Mouse (Mus musculus) testis, postnatal 14 days (tissue): ENCODE results near the gene Barx2.

Source experiments
- DNase-seq: peaks from one replicate; pipeline ENCODE4 v3.0.0; 2021; ENCODE audit warnings: low spot score

The Barx2 gene

DNA sequence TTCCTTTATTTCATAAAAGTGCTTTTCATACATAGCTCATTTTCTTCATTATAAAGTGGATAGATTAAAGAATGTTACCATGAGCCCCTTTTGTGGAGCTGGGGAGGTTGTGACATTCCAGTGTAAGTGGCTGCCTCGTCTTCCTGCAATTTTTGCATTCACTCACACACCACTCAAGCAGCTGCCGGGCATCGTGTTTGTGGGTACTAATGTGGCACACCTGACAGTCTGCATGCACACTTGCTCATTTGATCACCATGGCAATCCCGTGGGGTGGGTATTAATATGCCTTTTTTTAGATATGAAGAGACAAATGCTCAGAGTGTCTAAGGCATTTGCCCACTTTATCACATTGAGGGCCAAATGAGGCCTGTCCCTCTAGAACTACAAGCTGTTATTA, 24.9 kb downstream of the Barx2 start:
- no peak for DNase-seq

DNA sequence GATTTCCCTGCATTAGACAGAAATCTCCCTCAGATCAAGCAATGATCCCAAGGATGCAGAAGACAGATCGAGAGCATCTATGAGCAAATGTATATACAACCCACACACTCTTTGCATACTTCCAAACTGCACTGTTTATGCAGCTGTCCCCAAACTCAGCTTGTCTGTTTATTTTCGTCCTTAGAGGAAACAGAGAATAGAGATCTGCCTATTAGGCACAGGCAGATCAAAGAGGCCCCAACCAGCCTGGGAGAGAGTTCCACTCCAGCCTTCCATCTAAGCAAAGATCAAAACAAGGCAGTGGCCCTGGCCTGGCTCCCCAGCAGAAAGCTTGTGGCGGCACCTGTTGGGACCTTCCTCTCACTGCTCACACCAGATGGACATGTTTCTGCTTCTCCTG, 27.0 kb downstream of the Barx2 start:
- DNase-seq: no peak

DNA sequence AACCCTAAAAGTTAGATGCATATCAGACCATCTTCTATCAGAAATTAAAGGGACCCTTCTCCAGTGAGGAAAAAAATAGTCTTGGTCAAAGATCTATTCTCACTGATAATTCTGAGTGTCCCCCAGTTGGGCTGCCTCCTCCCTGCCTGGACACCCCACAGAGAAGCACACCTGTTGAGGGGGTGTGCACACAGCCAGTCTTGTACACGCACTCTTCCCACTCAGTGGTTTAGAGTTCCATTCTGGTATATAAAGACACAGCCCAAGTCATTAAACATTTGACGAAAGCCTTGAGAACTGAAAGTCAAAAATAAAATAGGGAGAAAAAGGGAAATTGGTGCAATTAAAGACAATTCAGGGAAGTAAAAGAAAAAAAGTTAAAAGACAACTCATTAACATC, 30.9 kb downstream of the Barx2 start:
- no peak for DNase-seq

DNA sequence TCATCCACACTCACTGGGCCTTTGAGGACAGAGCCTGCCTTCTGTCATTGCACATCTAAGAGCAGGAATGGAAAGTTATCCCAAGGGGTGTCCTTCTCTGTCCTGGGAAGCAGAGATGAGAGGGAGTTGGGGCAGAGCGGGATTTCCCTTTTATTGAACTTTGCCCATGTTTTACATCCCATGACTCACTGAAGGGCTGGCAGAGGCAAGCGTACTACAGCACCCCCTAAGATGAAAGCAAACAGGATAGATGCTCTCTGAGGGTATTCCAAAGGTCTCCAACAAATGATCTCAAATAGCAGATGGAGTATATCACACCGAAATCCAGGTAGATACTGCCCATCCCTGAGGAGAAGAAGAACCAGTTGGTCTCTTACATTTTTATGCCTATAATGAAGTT, 37.7 kb downstream of the Barx2 start:
- DNase-seq: no peak

DNA sequence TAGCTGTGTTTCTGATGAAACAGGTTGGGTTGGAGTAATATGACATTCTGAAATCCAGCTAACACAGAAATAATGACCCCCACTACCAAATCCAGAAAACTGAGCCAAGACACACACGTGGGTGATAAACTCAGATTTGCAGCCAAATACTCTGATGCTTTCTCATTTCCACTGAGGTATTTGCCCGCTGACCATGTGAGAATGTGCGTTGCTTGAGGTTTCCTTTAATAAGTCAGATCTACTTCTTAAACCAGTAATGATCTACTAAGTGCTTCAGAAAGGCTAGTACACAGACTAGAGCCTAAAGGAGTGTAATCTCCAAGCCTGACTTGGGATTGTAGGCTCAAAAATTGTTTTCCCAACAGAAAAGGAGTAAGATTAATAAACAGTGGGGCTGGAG, 39.0 kb downstream of the Barx2 start:
- no peak for DNase-seq

DNA sequence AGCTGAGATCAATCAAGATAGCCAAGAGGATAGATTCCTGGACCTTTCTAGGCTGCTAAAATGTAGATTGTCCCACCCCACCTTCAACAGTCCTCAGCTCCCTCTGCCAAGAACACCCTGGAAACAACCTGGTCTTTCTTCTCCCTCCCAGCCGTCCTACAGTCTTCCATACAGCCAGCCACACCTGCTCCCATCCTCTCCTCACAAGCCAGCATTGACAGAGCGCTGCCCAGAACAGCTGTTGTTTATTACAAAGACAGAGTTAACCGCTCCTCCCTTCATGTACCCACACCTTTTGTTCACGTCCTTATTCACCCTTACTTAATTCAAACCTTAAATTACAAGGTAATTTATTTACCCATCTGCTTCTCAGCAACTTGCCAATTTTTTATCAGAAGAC, 41.9 kb downstream of the Barx2 start:
- DNase-seq: no peak

DNA sequence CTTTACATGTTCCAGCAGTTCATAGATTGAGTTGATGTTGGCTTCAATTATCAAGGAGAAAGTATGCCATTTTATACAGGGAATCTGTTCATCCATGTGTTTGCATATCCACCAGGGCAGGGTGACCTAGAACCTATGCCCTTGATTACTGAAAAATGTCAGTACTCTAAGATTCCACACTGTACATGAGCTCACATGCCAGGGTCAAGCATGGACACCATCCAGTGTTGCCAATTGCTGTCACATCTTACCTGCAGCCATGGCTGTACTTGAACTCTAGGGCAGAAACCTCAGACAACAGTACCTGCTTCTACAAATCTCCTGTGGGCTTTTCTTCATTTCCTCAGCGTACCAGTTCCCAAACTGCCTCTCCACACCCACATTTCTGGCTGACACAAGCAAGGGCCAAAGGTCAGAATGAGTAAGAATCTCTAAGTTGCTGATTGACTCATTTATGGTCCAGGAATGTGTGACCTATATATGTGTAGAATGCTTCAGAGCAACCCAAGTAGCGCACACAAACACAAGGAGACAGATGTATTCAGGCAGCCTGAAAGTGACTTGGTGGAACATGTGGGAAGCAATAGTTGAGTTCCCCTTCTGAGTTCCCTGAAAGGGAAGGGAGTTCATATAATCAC, 44.3 kb downstream of the Barx2 start:
- DNase-seq: no peak

DNA sequence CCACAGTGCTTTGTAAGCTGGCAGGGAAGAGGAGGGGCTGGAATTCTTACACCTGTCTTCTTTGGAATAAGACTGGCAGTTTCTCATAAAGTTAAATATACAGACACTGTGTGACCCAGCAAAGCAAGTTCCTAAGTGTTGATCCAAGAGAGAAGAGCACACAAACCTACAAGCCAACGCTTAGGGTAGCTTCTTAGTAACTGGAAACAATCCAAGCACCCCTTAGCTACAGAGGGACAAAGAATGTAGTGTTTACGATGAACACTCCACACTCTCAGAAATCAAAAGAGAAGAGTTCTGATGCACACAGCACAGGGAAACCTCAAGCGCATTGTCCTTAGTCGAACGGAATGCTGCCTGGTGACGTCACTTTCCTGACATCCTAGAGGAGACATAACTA, 49.4 kb downstream of the Barx2 start:
- DNase-seq: no peak

DNA sequence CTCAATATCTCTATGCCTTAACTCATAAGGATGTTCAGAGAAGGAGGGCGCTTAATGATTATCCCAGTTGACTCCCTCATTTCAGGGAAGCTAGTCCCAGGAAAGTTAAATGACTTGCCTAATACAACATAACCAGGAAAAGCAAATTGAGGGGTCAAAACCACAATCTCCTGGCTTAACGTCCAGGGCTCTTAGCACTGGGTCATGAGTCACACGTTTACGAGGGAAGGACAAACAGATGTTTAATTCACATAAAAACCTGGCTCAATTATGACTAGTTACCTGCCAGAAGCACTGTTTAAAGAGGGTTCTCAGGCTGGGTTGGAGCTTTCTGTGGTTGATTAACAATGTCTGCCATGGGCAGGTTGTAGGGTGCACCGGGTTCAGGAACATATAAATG, 53.8 kb downstream of the Barx2 start:
- no peak for DNase-seq

DNA sequence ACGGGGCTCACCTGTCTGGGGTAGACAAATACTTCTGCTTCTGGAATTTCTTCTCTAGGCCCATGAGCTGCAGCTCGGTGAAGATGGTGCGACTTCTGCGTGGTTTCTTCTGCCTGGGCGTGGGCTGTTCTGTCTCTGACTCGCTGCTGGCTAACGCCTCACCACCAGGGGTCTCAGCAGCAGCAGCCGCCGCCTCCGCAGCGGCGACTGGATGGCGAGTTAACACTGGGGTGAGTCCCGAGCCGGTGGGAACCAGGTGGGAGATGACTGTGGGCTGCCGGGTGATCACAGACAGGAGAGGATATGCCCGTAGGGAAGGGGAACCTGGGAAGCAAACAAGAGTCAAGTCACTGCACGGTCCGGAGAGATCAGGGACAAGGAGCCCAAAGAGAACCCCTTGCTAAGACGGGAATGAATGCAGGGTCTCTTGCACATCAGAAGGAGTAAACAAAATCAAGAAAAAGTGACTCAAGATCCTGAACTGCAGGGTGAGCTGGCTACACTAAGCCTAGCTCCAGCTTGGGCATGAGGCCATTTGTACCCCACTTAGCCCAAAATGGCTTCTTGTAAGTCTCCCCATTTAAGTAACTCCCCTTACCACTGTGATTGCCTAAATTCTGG, 54.4 kb downstream of the Barx2 start:
- DNase-seq: no peak

DNA sequence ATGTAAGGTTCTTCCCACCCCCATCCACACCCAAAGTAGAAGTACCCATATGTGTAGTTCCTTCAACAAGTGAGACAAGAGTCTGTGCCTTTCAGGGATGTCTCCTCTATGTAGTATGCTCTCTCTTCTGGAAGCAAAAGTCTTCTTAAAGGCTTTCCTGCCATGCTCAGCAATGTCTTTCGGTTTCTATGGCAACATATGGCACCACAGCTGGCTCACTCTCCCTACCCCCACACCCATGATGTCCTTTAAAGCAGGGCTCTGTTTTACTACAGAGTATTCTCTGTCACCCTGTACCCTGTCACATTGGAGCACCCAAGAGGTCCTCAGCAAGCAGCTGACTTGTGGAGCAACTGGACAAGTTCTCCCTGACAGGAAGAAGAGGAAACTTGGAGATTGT, 55.8 kb downstream of the Barx2 start:
- no peak for DNase-seq

DNA sequence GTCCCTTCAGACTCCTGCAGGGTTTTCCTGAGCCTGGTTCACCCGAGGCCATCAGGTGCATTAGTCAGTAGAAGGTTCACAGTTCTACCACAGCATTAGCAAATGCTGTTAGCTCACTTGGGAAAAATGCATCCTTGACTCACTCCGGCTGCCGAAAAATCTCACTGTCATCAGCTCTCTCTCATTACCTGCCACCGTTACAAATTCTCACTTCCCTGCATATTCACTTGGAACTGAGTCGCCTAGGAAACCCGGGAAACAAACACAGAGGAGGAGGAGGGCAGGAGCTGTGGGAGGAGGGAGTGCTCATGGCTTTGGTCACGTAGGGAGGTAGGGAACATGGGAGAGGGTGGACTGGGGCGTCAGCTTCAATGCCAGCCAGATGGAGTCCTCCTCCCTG, 56.8 kb downstream of the Barx2 start:
- no peak for DNase-seq

DNA sequence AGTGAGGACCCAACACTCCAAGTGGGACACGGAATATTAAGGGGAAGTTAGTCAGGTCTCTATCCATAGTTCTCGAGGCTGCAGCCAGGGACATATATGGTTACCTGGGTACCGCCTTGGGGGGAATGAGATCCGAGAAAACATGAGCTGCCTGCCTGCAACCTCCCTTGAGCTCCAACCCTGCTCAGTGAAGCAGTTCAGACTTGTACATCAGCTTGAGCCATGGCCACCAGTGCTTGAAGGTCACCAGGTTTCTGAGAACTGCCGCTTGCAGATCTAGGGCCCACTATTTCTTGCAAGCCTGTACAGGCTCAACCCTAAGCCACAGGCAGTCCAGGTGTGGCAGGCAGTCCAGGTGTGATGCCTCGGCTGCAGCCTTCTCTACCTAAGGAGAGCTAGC, 57.6 kb downstream of the Barx2 start:
- no peak for DNase-seq

DNA sequence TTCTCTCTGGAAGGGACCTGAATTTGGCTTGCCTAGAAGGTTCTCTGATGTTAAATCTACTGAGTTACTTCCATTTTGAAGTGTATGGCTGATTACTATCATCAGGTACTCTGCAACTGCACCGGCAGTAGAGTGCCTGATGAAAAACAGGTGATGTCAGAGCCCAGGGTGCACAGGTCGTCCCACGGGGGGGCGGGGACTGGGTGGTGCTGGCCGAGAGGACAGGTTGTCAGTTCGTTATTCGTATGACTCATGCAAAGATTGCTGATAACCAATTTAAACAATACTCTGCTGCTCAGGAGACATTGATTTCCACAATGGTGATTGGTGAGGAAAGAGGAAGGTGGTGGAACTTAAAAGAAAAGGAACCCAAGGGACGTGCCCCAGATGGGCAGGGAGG, 61.6 kb downstream of the Barx2 start:
- no peak for DNase-seq

DNA sequence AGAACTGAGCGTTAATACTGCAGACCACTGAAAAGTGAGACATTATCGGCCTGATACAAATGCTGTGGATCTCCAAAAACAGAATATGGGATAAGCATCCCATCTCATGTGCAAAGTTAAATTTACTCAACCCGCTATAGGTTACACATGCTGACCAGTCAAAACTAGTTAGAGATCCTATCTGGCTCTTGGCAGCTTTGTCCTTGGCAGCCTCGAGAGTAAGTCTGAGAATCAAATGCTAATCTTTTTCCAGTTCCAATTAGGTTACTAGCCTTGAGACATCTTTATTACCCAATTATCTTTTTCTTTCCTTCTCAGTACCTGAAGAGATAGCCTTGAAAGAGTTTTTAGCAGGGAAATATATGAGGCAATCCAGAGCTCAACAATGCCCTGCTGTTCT, 62.6 kb downstream of the Barx2 start:
- no peak for DNase-seq

DNA sequence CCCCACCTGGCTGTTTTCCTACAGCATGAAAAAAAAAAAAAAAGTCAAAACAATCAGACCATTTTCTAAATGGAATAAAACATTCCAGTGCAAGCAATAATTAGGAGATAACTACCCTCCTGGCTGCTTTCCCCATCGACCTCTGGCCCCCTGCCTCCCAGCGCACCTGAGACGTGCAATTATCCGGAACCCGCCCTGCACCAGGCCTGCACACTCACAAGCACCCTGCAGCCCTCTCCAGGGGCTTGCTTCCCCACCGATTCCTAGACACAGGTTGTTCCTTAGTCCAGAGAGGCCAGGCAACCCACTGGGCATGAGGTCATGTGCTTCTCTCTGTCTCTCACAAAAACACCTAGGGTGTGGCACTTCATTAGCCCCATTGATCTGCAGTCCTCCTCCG, 63.9 kb downstream of the Barx2 start:
- no peak for DNase-seq

DNA sequence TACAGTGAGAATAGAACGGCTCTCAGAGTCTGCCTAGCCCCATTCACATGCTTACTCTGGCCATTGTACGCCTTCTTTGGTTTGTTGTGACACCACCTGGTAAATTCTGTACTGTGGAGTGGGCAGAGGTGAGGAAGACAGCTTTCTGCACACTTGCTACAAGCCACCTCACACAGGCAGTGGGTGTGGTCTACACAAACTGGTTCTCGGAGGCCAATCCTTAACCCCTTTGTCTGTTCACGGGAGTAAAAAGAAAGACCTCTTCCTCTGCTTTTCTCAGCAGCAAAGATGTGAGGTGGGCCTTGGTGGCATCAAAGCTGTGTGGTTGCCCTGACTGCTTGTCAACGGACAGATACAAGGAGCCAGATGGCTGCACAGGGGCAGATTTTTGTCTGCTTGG, 68.6 kb downstream of the Barx2 start:
- DNase-seq: no peak

DNA sequence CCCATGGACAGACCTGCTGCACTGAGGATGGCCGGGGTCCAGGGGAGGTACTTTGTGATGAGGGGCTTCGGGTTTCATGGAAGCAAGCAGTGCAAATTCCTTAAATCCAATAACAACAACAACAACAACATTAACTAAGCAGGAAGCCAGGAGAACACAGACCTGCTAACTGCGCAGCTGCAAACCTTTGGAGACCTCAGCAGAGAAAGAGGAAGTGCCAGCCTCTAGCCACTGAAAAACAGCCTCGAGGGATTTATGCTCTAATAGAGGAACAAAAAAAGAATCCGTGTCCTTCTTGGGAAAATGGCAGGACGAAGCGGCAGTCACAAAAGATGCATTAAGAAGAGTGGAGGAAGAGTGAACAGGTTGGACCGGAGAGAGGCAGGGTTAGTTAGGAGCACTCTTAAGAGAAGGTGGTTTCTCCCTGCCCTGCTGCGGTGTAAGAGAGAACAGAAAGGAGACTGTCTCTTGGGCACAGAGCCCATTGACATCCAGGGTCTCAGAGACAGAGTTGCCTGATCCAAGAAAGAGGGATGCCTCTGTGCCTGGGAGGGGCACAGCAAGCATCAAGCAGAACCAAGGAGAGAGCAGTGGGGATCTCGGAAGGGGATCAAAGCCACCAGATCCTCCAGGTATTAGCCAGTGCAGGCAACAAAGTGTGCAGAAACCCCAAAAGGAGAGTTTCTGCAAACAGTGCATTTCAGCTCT, 72.0 kb downstream of the Barx2 start:
- DNase-seq: no peak

DNA sequence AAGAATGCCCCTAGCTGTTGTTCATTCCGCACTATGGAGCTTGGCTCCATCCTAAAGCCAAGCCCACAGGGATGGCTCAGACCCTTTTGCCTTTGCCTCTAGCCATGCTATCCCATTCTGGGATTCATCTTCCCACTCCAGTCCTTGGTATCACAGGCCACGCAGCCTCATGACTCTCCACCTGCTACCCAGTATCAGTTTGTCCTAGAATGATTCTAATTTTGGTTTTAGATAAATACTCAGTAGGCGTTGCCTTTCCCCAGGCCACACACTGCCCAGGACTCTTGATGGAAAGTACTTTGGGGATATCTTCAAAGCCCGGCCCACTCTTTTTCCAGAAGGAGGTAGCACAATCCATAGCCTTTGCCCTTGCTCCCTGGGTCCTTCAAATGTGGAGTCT, 72.7 kb downstream of the Barx2 start:
- DNase-seq: no peak

DNA sequence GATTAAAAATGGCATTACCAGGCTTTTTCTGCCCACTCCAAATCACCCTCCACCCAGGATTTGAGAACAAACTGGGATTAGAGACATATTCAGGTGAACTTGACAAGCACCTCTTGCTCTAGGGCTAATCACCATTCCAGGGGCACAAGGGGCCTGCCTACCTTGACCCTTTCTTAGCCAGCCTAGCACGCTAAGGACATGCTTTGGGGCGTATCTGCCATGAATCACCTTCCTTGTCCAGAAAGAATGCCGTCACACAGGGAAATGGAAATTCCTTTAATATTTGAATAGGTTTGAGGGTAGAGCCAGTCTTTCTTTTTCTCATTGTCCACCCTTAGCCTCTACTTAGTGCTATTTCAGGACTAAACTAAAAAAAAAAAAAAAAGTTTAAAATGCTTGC, 73.2 kb downstream of the Barx2 start:
- no peak for DNase-seq

DNA sequence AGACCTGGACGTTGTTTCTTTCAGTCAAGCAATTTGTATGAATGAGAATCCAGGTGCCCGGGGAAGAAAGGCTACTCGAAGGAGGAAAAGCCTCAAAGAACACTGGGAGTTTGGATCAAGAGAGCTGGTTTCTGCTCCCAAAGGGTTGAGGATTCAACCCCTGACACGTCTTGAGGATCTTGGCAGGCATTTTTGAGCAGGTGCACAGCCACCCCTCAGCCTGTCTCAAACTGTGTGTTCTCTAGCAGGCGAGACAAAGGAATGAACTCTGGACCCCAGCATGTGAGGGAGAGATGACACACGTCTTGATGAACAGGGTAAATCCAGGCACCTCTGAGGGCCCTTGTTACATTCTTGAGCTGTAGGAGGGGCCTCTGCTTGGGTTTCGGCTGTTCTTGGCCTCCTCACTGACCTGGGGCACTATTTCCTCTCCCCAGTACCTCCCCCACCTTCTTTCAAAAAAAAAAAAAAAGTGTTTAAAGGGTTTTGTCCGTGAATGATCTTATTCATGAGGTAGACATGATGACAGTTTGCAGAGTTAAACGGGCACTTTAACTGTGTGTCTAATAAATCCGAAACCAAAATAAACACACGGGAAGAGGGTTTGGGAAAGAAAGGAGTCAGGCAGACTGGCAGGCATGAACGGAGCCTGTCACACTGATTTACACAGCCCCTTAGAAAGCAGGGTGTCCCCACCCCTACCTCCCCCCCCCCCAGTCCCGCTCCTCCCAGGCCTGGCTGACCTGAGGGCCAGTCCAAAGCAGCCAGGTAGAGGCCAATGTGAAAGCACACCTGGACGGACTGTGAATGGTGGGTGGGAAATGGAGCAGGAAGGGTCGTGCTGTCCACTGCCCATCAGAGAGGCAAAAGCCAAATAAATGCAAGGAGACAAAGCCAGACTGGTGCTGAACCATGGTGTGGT, 73.9 kb downstream of the Barx2 start:
- DNase-seq: no peak

DNA sequence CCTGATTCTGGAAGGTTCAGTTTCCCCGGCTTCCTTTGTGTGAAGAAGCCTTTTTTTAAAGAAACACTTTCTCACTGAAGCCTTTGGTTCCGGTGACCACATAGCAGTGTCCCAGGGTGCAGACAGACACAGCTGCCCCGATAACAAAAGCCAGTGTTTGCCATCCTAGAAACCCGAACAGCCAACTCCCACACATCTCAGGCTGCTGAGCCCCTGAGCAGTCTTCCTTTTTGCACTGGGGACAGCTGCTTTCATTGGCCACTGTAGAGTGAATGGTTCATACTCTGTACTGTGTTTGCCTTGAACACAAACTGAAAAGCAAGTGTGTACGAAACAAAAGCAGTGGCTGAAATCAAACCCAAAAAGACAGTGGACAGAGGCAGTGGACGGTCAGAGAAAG, 75.2 kb downstream of the Barx2 start:
- DNase-seq: no peak

DNA sequence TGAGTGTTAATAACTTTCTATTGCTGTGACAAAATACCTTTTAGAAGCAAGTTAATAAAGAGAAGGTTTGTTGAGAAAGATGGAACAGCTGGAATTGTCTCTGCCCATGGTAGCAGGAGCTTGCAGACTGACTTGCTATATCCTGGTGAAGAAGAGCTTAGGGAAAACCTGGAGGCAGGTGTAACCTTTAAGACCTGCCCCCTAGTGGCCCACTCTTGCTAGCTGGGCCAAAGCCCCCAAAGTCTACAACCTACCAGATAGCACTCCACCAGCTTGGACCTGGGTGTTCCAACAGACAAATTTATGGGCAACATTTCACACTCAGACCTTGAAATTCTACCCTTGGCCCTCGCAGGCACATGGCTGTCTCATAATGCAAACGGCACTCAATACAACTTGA, 104.5 kb downstream of the Barx2 start:
- DNase-seq: no peak
